Mouse (Mus musculus) olfactory bulb, adult 2 months (tissue): ENCODE data around the gene Tbc1d2b. TPM values are rescaled to one million over a fixed set of nuclear protein-coding genes. Genes with fewer than 3 reads are reported as not detected.
A peak's percentile ranks its signal among the peaks of the same experiment; 100 is the strongest.

Experiments used
- H3K27ac ChIP-seq: fragments of 200-500 bp; 2 replicates; pipeline ENCODE4 v1.5.1; 2012; ENCODE audit warnings: low read depth, low read length; ENCODE audit not compliant: insufficient read depth
- H3K4me1 ChIP-seq: fragments of 200-500 bp; 2 replicates; pipeline ENCODE4 v1.6.1; 2012; ENCODE audit warnings: low read length; ENCODE audit not compliant: control insufficient read depth, insufficient read depth
- H3K4me3 ChIP-seq: fragments of 200-500 bp; 2 replicates; pipeline ENCODE4 v1.5.1; 2012; ENCODE audit warnings: mild to moderate bottlenecking, low read depth, low read length, moderate library complexity; ENCODE audit not compliant: insufficient read depth
- CTCF ChIP-seq: fragments of 200-500 bp; IDR thresholded peaks from 2 replicates; pipeline ENCODE4 v1.5.1; 2012; ENCODE audit warnings: low read depth, mild to moderate bottlenecking, low read length, moderate library complexity; ENCODE audit not compliant: insufficient read depth
- POLR2A ChIP-seq: fragments of 200-500 bp; IDR thresholded peaks from 2 replicates; pipeline ENCODE4 v1.6.1; 2012; ENCODE audit warnings: mild to moderate bottlenecking, low read depth, low read length, moderate library complexity; ENCODE audit not compliant: insufficient read depth
- WGBS: fragments of 180-500 bp; shearing (Covaris S2); methylation state at CpG from one replicate; pipeline ENCODE4 v1.1.7; 2018; 5-methylcytosine and 5-hydroxymethylcytosine counted together
- polyA plus RNA-seq: library from polyadenylated mRNA; stranded (reverse); fragments of >200 nt; gene quantifications from 2 replicates; pipeline ENCODE4 v1.2.4, GENCODE M21; 2012; ENCODE audit warnings: low replicate concordance; ENCODE audit not compliant: missing spikeins, insufficient read depth, insufficient read length

The Tbc1d2b gene
- polyA plus RNA-seq: not detected in 2 replicates

DNA sequence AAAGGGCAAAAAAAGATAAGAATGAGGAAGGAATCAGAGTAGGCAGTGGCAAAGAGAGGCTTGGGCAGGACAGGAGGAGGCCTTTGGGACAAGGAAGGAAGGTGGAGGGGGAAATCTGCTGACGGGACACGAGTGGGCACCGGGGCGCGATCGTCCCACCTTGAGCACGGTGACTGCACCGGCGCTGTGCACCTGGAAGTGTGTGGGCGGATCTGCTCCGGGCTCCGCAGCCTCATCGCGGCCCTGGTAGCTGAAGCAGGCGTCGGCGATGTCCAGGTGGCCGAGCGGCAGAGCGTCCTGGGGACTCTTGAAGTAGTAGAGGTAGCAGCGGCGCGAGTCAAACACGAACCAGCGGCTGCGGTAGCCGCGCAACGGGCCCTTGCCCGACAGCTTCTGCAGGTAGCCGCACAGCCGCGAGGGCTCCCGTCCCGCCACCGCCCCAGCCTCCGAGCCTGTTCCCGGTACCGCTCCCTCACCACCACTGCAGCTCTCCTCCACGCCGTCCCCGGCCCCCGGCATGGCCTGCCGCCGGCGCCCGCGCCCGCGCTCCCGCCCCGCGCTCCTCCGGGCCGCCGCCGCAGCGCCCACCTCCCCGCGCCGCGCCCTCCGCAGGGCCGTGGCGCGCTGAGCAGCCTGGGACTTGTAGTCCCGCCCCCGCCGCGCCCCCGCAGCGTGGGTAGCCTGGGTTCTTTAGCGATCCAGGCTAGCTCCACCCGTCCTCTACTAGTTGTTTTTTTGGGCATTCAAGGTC, at the start of gene Tbc1d2b:
TSS of gene Tbc1d2b (minus strand) at position 612 of the 751 bp plus-strand sequence.
- Histone ChIP-seq H3K4me1 (peaks cover 8% of the 10 kb centered on the region), H3K27ac (no peak within 1 kb of the TSS), H3K4me3 (peak within 1 kb of the TSS; percentile 91)
- TF ChIP-seq CTCF (no peak), POLR2A (no peak)
- WGBS: 1% methylated on average over 74 of the region's 74 CpGs

DNA sequence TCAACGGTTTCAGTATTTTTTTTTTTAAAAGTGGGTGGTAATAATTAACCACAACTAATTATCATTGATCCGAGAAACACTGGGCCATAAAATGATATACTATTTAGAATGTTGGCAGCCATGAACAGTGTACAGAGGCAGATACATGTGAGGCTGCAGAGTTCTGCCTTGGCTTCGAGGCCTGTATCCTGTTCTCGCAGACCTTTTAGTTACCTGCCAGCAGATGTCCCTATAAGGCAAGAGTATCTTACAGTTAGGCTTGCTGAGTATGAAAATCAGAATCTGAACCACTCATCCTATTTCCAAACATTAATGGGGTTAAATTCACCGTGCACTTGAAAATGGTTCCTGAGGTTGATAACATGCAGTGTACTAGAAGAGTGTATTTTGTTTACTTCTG, 45.7 kb upstream of the Tbc1d2b start:
- WGBS: 50% methylated on average over 5 of the region's 5 CpGs
- Histone ChIP-seq H3K4me1 (no peaks in the 10 kb centered on the region), H3K4me3 (no peak overlapping the region), H3K27ac (no peak overlapping the region)
- TF ChIP-seq POLR2A (no peak), CTCF (no peak)

DNA sequence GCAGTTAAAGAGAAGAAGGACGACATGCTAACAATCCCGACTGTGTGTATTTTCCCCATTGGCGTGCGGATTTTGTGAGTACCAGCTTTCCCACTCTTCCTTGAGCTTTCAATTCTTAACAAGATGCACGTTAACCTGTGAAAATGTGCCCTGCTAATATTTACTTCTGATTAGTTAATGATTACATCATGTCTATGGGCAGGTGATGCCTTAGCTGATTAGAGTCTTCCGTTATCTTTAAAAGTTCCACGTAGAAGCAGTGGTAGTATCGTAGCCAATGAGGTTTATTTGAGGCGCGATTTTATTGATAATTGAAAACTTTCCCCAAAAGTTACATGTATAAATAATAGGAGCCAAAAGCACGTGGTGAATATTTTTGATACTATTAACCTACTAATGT, 45.1 kb upstream of the Tbc1d2b start:
- Histone ChIP-seq H3K27ac (no peak overlapping the region), H3K4me1 (no peaks in the 10 kb centered on the region), H3K4me3 (no peak overlapping the region)
- TF ChIP-seq CTCF (no peak), POLR2A (no peak)
- WGBS: 92% methylated on average over 11 of the region's 11 CpGs

DNA sequence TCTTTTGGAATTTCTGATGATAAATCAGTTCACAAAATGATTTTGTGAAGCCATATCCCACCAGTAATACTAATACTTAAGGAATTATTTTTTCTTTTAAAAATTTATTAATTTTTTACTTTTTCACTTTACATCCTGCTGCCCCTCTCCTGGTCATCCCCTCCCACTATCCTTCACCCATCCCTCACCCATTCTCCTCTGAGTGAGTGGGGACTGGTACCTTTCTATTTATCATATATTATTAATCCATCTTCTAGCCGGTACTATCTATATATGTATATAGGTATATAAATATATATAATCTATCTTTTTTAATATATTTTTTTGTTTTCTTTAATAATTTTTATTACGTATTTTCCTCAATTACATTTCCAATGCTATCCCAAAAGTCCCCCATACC, 33.6 kb upstream of the Tbc1d2b start:
- no peak for TF ChIP-seq CTCF
- TF ChIP-seq POLR2A: no peak
- 100% methylated on average over 2 of the region's 2 CpGs for WGBS
- Histone ChIP-seq H3K4me3 (no peak overlapping the region), H3K4me1 (no peaks in the 10 kb centered on the region), H3K27ac (no peak overlapping the region)

DNA sequence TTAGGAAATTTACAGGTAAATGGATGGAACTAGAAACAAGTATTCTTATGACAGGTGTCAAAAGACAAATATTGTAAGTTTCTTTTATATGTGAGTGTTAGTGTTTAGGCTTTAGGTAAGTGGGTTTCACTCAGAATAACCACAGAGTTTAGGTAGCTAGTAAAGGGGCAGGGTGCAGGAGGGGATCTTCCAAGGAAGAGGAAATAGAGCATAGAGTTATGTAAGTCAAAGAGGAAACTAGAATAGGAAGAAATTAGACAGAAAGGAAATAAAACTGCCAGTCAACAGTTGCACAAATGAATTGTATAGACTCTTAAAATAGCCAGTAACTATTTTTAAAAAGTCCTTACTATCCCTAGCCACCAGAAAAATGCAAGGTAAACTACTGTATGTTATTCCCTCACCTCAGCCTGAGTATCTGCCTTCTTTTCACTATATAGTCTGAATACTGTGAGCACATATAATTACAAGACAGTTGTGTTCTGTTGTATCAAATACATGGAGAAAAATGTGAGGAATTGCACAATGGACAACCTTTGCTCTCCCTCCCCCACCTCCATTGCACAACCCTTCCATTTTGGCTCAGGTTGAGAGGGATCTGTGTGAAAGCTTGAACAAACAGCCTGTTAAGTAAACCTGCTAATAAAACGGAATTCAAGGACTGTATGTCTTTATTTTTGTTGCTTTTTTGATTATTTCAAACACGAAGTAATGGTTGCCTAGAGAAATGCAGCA, 32.7 kb upstream of the Tbc1d2b start:
- Histone ChIP-seq H3K4me1 (no peaks in the 10 kb centered on the region), H3K4me3 (no peak overlapping the region), H3K27ac (no peak overlapping the region)
- TF ChIP-seq CTCF: no peak
- no peak for TF ChIP-seq POLR2A
- 66% methylated on average over 2 of the region's 2 CpGs for WGBS

DNA sequence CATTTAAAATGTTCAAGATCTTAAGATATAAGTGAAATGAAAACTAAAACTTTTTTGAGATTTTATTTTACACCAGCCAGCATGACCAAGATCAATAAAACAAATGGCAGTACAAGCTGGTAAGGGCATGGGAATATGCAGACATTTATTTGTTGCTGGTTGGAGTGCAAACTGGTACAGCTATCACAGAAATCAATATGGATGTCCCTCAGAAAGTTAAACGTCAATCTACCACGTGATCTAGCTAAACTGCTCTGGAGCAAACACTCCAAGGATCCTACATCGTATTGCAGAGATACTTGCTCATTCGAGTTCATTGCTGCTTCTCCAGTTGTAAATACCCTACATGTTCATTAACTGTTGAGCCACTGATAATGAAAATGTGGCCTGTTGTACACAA, 32.1 kb upstream of the Tbc1d2b start:
- no peak overlapping the region for H3K4me3 ChIP-seq
- no peak overlapping the region for H3K27ac ChIP-seq
- TF ChIP-seq CTCF (no peak), POLR2A (no peak)
- 86% methylated on average over 4 of the region's 4 CpGs for WGBS
- H3K4me1 ChIP-seq: no peaks in the 10 kb centered on the region

DNA sequence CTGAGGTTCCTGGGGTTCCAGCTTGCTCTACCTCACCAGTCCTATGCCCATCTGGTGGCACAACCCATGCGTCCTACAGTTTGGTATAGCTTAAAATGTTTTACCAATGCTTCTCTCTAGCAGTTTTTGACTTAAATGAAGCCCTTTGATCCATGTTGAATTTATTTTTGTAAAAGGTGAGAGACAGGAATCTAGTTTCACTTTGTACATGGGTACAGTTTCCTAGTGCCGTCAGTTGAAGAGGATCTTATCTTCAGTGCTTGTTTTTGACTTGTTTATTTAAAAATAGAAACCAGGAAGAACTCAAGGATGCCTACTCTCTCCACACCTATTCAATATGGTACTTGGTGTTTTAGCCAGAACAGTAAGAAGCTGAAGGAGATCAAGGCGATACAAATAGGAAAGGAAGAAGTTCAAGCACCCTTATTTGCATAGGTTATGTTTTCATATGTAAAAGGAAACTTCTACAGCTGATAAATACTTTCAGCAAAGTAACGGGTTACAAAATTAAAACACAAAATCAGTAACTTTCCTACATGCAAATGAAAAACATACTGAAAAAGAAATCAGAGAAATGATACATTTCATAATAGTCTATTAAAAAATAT, 30.6 kb upstream of the Tbc1d2b start:
- Histone ChIP-seq H3K4me3 (no peak overlapping the region), H3K4me1 (no peaks in the 10 kb centered on the region), H3K27ac (no peak overlapping the region)
- TF ChIP-seq POLR2A: no peak
- no peak for TF ChIP-seq CTCF
- 92% methylated on average over 4 of the region's 4 CpGs for whole genome bisulfite sequencing

DNA sequence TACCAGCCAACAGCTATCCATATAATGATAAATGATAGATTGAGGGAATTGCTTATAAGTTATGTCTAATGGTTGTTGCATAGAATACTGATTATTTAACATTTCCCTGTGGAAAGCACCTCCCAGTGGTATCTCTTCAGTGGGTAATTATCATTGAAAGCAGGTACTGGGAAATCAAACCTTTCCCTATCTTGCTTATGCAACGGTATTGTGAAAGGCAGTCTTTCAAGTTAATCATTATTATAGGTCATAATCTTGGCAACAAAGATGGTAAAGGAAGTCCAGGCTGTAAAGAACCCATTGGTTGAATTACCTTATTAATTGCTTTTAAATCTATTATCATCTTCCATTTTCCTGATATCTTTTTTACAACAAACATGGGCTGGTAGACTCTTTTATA, 27.0 kb upstream of the Tbc1d2b start:
- TF ChIP-seq CTCF (no peak), POLR2A (no peak)
- H3K27ac ChIP-seq: no peak overlapping the region
- H3K4me3 ChIP-seq: no peak overlapping the region
- 92% methylated on average over 1 of the region's 1 CpGs for WGBS
- H3K4me1 ChIP-seq: no peaks in the 10 kb centered on the region
